Mouse (Mus musculus) induced T-regulatory cell, adult 2 months (primary cell): ENCODE results near the gene Cldn34d.

Experiments
- DNase-seq: peaks from one replicate; pipeline ENCODE4 v3.0.0-alpha.2; 2012; ENCODE audit warnings: low read depth

The Cldn34d gene

GRCm38 (mm10) chrX:76602824-76603223 lies at the start of gene Cldn34d:
Gene Cldn34d (minus strand): TSS chrX:76602924.
- no peak for DNase-seq

GRCm38 (mm10) chrX:76598459-76599206 lies 4.1 kb downstream of the Cldn34d start:
- DNase-seq: peak; percentile 80
